Mouse (Mus musculus): ENCODE data around the gene Cd63.

Cd63 gene

DNA sequence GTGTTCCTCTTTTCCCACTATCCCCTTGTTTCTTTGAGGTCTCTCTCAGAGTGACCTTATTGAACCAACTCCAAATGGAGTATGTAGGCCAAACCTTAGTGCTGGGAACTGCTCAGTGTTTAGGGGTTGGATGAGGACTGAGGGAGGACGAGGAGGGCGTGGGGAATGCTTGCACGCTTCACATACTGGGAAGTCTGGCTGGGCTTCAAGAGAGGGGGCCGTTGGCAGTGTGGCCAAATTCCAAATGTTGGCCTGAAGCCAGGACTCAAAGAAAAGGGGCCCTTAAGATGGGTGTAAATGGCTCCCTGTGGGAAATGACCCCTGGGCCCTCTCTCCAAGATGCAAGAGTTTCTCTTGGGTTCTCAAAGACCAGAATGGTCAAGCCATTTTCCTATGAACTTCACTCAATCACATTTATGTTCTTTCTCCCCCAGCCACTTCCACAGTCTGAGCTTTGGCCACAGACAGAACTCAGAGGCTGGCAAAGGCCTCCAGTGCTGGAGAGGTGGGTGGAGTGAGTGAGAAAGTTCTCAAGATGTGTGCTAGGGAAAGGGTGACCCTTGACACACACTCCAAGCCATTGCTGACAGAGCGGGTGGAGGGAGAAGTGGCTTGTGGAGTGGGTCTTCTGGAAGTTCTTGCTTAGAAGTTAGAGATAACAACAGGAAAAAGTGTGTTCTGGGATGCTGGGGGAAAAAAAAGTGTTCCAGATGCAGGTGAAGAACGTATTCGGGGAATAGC is 29.0 kb downstream of the Cd63 start:
- DNase-seq (ENCODE audit: low spot score in 2 of 2) = no peak

DNA sequence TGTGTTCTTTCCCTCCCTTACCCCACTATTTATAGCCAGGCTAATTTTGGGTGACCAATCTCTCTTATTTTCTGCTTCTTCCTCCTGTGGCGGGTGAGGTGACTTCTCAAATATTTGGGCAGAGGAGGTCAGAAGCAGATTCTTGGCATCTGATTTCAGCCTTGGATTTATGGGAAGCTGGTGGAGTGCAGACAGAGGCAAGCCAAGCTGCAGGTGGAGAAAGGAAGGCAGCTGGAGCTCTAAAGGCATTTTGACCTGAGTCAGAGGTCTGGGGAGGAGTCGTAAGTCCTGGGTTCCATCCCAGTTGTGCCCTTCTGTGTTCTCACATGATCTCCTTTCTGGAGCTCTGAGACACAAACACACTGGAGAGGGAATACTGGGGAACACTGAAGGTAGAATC is 30.7 kb downstream of the Cd63 start:
- no peak for DNase-seq (ENCODE audit: low spot score in 2 of 2)

- no peak for DNase-seq (ENCODE audit: low spot score in 2 of 2)
These were observed 32.8 kb downstream of the Cd63 start, which contains the start of gene Itga7 for GRCm38 (mm10) chr10:128933574-128933973. TSS of gene Itga7 (plus strand) at chr10:128933818.

DNA sequence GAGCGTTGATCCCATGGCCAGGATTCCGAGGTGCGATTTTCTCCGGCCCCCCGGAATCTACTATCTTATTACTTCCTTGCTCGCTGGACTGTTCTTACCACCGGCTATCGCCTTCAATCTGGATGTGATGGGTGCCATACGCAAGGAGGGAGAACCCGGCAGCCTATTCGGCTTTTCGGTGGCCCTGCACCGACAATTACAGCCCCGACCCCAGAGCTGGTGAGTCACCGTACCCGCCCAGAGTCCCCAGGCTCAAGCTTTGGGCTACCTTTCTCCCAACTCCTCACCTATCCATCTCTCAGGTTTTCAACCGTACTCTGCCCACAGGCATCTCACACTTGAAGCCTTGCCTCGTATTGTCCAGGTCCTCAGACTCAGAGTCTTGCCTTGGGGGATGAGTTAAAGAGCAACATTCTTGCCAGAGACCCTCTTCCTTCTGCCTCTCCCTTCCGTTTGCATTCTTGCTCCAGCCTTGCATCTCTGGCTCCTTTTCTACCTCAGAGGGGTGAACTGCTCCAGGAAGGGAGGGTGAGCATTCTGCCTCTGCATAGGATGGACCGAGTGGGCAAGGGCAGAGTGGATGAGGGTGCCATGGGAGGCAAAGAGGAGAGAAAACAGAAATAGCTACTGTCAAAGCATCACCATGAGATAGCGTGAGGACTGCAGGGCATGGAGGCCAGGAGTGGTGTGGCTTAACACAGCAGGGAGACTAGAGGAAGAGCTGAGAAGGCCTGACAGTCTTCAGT is 33.4 kb downstream of the Cd63 start:
- no peak for DNase-seq (ENCODE audit: low spot score in 2 of 2)

GRCm38 (mm10) chr10:128934997-128935787 is 34.4 kb downstream of the Cd63 start:
- DNase-seq (ENCODE audit: low spot score in 2 of 2) = peak in 1 of 2 experiments; percentile 47

DNA sequence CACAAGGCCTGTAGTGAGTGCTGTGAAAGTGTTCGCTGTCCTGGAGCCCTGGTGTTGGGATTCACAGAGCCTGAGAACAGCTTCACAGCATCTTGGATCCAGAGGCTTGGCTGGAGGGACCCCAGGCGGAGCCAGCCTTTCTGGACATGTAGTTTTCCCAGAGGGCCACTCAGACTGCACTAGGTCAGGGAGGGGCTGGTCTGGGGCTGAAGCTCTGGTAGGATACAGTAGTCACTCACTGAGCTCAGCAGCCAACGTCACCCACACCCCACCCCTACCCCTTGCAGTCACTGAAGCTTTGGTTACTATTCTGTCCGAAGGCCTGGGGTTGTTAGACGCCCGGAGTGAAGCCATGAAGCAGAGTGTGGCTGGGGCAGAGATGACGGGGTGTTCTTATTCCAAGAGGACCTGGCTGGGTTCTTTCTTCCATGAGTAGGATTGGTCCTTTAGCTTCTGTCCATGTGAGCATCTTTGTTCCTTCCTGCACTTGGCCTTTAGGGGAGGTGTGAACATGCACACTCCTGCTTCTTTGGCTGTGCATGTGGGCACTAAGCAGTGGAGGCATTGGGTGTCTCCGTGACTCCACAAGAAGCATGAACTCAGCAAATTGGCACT is 35.1 kb downstream of the Cd63 start:
- no peak for DNase-seq (ENCODE audit: low spot score in 2 of 2)

GRCm38 (mm10) chr10:128937756-128938390 is 37.1 kb downstream of the Cd63 start:
- DNase-seq (ENCODE audit: low spot score in 2 of 2) = no peak

- DNase-seq (ENCODE audit: low spot score in 2 of 2) = no peak
These were observed 37.7 kb downstream of the Cd63 start for GRCm38 (mm10) chr10:128938457-128938856.

- no peak for DNase-seq (ENCODE audit: low spot score in 2 of 2)
These were observed 38.2 kb downstream of the Cd63 start for GRCm38 (mm10) chr10:128938974-128939373.

DNA sequence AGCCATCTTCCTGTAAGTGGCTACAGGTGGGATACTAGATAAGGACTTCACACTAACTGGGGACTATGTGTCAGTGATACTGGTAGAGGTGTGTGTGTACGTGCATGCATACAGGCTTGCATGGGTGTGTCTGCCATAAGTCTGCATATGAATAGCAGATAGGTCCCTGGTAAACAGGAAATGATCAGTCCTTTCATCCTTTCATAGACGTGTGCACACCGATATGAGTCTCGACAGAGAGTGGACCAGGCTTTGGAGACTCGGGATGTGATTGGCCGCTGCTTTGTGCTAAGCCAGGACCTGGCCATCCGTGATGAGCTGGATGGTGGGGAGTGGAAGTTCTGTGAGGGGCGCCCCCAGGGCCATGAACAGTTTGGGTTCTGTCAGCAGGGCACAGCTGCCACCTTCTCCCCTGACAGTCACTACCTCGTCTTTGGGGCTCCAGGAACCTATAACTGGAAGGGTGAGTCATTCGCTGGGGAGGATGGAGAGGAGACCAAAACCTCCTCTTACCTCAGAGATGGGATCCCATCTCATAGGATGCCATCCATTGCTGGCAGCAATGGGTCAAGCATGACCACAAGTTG is 39.8 kb downstream of the Cd63 start:
- no peak for DNase-seq (ENCODE audit: low spot score in 2 of 2)

DNA sequence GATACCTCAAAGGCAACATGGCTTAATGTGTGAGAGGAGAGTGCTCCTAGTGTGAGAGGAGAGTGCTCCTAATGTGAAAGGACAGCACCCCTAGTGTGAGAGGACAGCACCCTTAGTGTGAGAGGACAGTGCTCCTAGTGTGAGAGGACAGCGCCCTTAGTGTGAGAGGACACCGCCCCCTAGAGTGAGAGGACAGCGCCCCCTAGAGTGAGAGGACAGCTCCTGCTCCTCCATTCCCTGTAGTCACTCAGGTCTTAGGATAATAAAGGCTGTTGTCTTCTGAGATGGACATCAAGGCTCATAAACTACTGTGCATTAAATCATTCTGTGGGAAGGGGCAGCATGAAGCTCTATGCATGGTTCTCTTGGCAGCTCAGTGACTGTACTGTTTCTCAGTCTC is 44.9 kb downstream of the Cd63 start:
- DNase-seq (ENCODE audit: low spot score in 2 of 2) = peak in 1 of 2 experiments; percentile 32

GRCm38 (mm10) chr10:128947496-128947895 is 46.7 kb downstream of the Cd63 start:
- DNase-seq (ENCODE audit: low spot score in 2 of 2) = no peak

GRCm38 (mm10) chr10:128950208-128950887 is 49.6 kb downstream of the Cd63 start:
- DNase-seq (ENCODE audit: low spot score in 2 of 2) = no peak

- DNase-seq (ENCODE audit: low spot score in 2 of 2) = no peak
These were observed 57.6 kb downstream of the Cd63 start for GRCm38 (mm10) chr10:128958340-128958739.

DNA sequence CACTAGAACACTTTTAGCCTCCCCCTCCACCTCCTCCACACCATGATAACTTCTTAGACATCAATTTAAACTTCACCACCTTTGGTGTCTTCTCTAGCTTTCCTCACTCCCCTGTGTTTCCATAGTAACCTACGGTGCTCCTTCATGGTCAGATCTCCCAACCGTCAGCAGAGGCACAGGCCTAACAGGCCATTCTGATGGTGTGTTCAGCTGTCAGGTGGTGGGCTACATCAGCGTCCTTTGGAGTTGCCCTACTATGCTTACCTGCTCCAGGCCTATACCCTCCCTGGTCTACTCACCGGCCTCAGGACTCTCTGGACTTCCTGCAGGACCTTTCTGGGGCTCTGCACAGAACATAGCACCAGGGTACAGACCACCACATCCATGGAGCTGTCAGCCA is 59.4 kb downstream of the Cd63 start:
- no peak for DNase-seq (ENCODE audit: low spot score in 2 of 2)

- peak; percentile 80 for DNase-seq (ENCODE audit: low spot score in 2 of 2)
These were observed 60.1 kb downstream of the Cd63 start, which contains the start of gene Mettl7b for GRCm38 (mm10) chr10:128960590-128961584. TSS of gene Mettl7b (minus strand) at chr10:128960988.
